Mouse (Mus musculus): ENCODE data around the gene Dvl1. TPM values are rescaled to one million over a fixed set of nuclear protein-coding genes. Genes with fewer than 3 reads are reported as not detected.

The Dvl1 gene
- polyA plus RNA-seq, 1 experiment from 2014 or later: 4.3 TPM

DNA sequence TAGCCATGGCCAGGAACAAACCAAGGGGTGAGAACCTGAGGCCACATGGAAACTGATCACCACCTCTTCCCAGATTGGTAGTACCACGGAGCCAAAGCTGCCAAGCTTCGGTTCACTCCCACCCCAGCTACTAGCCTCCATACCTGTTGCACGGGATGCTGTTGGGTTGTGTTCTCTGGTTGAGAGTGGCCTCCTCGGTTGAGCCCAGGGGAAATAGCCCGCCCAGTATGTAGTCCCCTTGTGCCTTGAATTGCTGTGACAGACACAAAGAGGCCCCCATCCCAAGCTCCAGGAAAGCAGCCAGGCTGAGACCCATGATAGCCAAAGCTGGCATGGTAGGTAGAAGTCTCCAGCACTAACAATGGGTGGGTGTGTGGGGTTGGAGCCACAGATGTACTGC is 15.8 kb downstream of the Dvl1 start, which contains the start of gene Tas1r3:
Tas1r3 (minus strand) TSS at position 362 of the 400 bp plus-strand sequence.
- peaks cover 75% of the 10 kb centered on the region for H3K36me3 ChIP-seq
- H3K4me1 ChIP-seq (replicated peaks): peaks cover 1% of the 10 kb centered on the region; the same call in 1 of the 2 replicates
- H3K4me3 ChIP-seq: no peak within 1 kb of the TSS
- H3K27ac ChIP-seq: no peak within 1 kb of the TSS
- no peaks in the 10 kb centered on the region for H3K9me3 ChIP-seq
- H3K27me3 ChIP-seq (ENCODE audit: insufficient read depth, poor library complexity, severe bottlenecking): no peaks in the 10 kb centered on the region
- DNase-seq (ENCODE audit: low spot score): no peak
- 84% methylated on average over 5 of the region's 5 CpGs for WGBS

DNA sequence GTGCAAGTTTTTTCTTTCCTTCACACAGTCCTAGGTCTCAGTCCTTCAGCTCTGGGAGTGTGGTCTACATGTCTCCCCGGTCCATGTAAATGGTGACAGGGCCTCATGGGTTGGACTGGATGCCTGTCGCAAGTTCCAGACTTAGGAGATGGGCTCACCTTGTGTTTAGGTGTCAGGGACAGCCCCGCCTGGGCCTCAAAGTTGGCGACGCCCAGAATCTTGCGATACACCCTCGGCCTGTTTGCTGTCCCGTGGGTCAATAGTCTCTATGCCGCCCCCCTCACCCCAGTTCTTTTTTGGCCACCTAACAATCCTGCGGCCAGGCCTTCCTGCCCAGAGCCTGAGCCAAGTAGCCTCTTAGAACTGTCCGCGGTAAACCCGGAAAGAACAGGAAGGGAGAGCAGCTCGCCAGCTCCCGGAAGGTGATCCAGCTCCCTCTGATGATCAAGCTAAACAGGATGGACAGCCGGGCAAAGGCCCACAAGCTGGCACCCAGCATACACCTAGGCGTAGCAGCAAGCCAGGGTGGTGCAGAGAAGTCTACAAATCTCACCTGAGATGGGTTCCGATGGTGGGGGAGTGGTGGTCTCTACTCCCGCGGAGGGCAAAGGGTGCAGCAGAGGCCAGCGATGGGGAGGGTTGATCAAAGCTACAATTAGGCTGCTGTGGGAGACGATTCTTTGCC is 21.6 kb downstream of the Dvl1 start:
- no peaks in the 10 kb centered on the region for H3K27me3 ChIP-seq (ENCODE audit: insufficient read depth, poor library complexity, severe bottlenecking)
- H3K27ac ChIP-seq: peak overlapping the region; percentile 91
- peak overlapping the region; percentile 87 for H3K4me3 ChIP-seq
- no peaks in the 10 kb centered on the region for H3K9me3 ChIP-seq
- WGBS: 10% methylated on average over 22 of the region's 22 CpGs
- peaks cover 28% of the 10 kb centered on the region for H3K4me1 ChIP-seq (replicated peaks)
- DNase-seq (ENCODE audit: low spot score): no peak
- peaks cover 58% of the 10 kb centered on the region for H3K36me3 ChIP-seq

DNA sequence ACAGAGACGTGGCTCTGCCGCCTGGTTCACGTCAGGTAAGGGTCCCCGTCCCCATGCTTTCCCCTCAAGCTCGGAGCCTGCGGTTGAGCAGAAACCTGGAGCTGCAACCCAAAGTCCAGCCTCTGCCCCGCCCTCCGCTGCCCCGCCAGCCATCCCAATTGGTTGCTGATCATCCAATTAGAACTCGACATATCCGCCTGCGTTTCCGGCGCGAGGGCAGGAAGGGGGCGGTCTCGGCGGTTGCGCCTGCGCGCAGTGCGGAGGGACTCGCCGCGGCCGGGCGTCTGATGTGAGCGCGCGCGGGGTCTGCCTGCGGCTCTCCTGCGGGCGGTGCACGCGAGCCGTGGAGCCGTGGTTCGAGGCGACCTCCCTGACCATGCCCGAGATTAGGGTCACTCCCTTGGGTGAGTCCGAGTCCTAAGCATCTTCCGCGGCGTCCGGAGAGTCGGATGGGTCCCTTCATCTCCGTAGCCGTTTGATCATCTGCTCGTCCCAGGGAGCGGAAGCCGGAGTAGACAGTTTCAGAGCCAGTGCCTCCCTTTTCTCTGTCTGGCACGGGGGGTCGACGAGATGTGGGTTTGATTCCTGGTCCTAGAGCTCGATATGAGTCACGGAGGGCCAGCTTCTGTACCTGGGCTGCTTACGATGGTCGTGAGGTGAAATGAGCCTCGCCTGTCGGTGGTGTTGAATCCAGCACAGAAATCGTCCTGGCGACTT is 22.3 kb downstream of the Dvl1 start, which contains the start of the genes Cptp and Ints11:
Cptp (minus strand) TSS at position 124 of the 717 bp plus-strand sequence.
Ints11 (plus strand) TSS at position 230 of the 717 bp plus-strand sequence.
- Histone ChIP-seq H3K4me3 (peak within 1 kb of the TSS; percentile 87), H3K27me3 (ENCODE audit: insufficient read depth, poor library complexity, severe bottlenecking) (no peaks in the 10 kb centered on the region), H3K9me3 (no peaks in the 10 kb centered on the region), H3K27ac (peak within 1 kb of the TSS; percentile 91), H3K4me1 (replicated peaks) (peaks cover 28% of the 10 kb centered on the region), H3K36me3 (peaks cover 63% of the 10 kb centered on the region)
- under 1% methylated on average over 63 of the region's 63 CpGs for WGBS
- peak; percentile 97 for DNase-seq (ENCODE audit: low spot score)

DNA sequence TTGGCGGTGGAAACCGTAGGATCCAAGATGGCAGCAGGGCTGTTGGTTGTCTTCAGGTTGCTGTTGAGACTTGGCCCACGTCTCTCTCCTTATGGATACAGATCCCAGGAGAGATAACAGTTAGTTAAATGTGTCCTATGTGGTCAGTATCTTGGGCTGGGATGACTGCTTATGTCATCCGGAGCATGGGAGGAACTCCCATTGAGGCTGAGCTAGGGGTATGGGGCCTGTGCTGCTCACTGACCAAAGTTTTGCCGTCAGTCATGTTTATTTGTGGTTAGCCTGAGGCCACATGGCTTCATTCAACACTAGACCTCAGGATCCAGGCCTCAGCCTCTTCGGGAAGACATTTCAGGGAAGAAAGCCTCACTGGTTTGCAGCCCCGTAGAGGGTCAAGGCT is 24.2 kb downstream of the Dvl1 start:
- WGBS: 93% methylated on average over 7 of the region's 7 CpGs
- Histone ChIP-seq H3K36me3 (peaks cover 62% of the 10 kb centered on the region), H3K4me1 (replicated peaks) (peaks cover 28% of the 10 kb centered on the region)

DNA sequence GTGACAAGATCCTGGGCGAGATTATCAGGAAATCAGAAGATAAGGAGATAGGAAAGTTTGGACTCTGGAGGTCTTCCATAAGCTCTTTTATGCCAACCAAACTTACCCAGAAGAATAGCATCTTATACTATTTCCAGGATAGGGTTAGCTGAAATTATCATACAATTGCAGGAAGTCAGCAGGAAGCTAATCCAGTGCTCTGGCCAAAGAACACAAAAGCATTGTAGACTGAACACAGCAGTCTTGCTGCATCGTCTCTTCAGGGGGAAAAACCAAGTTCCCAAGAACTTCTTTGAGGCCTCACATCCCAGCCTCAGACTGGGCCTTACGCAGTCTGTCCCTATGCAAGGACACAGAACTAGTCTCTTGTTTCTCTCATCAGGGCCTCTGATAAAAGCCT is 36.4 kb downstream of the Dvl1 start:
- no peaks in the 10 kb centered on the region for H3K27me3 ChIP-seq (ENCODE audit: insufficient read depth, poor library complexity, severe bottlenecking)
- H3K36me3 ChIP-seq: peaks cover 89% of the 10 kb centered on the region
- no peak for DNase-seq (ENCODE audit: low spot score)
- 90% methylated on average over 3 of the region's 3 CpGs for WGBS
- no peaks in the 10 kb centered on the region for H3K9me3 ChIP-seq
- H3K27ac ChIP-seq: no peak overlapping the region
- no peak overlapping the region for H3K4me3 ChIP-seq
- no peaks in the 10 kb centered on the region for H3K4me1 ChIP-seq (replicated peaks)

More for the DNA sequence above, 24.2 kb downstream of the Dvl1 start:
- H3K9me3 ChIP-seq: no peaks in the 10 kb centered on the region
- H3K27me3 ChIP-seq (ENCODE audit: insufficient read depth, poor library complexity, severe bottlenecking): no peaks in the 10 kb centered on the region
- no peak for DNase-seq (ENCODE audit: low spot score)
- H3K4me3 ChIP-seq: no peak overlapping the region
- no peak overlapping the region for H3K27ac ChIP-seq

DNA sequence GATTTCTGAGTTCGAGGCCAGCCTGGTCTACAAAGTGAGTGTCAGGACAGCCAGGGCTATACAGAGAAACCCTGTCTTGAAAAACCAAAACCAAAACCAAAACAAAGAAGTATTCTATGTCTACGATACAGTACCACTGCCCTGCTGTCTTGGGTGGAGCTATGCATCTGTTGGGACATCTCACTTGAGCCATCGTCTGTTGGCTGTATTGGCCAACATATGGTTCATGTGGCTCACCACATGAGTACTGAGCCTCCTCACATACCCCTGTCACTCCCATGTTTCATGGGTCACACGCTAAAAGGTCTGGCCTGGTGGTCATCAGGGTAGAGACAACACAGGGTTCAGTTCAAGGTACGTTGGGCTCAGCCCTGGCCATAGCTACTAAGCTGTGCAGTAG is 39.1 kb downstream of the Dvl1 start:
- Histone ChIP-seq H3K4me1 (replicated peaks) (peaks cover 18% of the 10 kb centered on the region), H3K27ac (no peak overlapping the region), H3K4me3 (no peak overlapping the region), H3K9me3 (no peaks in the 10 kb centered on the region), H3K36me3 (peaks cover 83% of the 10 kb centered on the region), H3K27me3 (ENCODE audit: insufficient read depth, poor library complexity, severe bottlenecking) (no peaks in the 10 kb centered on the region)
- 94% methylated on average over 5 of the region's 5 CpGs for WGBS
- no peak for DNase-seq (ENCODE audit: low spot score)

DNA sequence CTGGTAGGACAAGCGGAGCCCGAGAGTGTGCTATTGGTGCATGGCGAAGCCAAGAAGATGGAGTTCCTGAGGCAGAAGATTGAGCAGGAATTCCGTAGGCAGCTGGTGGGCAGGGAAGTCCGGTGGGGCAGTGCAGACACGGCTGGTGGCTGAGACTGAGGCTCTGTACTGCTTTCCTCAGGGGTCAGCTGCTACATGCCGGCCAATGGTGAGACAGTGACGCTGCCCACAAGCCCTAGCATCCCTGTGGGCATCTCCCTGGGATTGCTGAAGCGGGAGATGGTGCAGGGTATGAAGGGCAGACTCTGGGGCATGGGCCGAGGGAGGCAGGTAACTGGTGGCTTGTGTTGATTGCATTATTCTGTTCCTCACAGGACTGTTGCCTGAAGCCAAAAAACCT is 40.5 kb downstream of the Dvl1 start:
- WGBS: 92% methylated on average over 10 of the region's 10 CpGs
- H3K4me3 ChIP-seq: no peak overlapping the region
- peaks cover 75% of the 10 kb centered on the region for H3K36me3 ChIP-seq
- no peaks in the 10 kb centered on the region for H3K9me3 ChIP-seq
- peaks cover 21% of the 10 kb centered on the region for H3K4me1 ChIP-seq (replicated peaks)
- DNase-seq (ENCODE audit: low spot score): no peak
- H3K27ac ChIP-seq: no peak overlapping the region
- H3K27me3 ChIP-seq (ENCODE audit: insufficient read depth, poor library complexity, severe bottlenecking): no peaks in the 10 kb centered on the region

DNA sequence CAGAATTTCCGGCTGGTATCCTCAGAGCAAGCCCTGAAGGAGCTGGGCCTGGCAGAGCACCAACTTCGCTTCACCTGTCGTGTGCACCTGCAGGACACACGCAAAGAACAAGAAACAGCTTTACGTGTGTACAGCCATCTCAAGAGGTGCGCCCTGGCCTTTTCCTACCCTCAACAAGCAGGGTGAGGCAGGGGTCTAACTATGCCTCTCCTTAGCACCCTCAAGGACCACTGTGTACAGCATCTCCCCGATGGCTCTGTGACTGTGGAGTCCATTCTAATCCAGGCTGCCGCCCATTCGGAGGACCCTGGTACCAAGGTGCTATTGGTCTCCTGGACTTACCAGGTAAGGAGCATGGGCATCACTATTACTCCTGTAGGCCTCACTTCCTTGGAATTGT is 41.0 kb downstream of the Dvl1 start:
- DNase-seq (ENCODE audit: low spot score): no peak
- Histone ChIP-seq H3K9me3 (no peaks in the 10 kb centered on the region), H3K4me1 (replicated peaks) (peaks cover 26% of the 10 kb centered on the region), H3K4me3 (no peak overlapping the region), H3K27ac (no peak overlapping the region), H3K36me3 (peaks cover 71% of the 10 kb centered on the region), H3K27me3 (ENCODE audit: insufficient read depth, poor library complexity, severe bottlenecking) (no peaks in the 10 kb centered on the region)
- WGBS: 96% methylated on average over 9 of the region's 9 CpGs

DNA sequence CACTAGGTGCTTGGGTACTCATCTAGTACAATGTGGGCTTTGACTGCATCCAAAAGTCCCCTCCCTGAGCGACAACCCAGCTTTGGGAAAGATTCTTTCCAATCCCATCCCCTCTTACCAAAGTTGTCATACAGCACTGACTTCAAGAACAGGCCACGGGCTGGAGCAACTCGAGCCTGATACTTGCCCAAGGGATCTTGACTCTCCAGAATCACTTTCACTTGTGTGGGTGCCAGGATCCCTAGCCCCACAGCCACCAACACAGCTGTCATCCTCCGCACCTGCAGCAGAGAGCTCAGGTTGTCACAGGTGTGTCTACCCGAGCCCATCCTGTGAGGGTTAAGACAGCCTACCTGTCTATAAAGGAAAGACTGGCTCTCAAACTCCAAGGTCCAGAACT is 42.1 kb downstream of the Dvl1 start:
- Histone ChIP-seq H3K4me1 (replicated peaks) (peaks cover 37% of the 10 kb centered on the region), H3K9me3 (no peaks in the 10 kb centered on the region), H3K27ac (no peak overlapping the region), H3K27me3 (ENCODE audit: insufficient read depth, poor library complexity, severe bottlenecking) (no peaks in the 10 kb centered on the region), H3K36me3 (peaks cover 60% of the 10 kb centered on the region), H3K4me3 (no peak overlapping the region)
- WGBS: 89% methylated on average over 5 of the region's 5 CpGs
- DNase-seq (ENCODE audit: low spot score): no peak

DNA sequence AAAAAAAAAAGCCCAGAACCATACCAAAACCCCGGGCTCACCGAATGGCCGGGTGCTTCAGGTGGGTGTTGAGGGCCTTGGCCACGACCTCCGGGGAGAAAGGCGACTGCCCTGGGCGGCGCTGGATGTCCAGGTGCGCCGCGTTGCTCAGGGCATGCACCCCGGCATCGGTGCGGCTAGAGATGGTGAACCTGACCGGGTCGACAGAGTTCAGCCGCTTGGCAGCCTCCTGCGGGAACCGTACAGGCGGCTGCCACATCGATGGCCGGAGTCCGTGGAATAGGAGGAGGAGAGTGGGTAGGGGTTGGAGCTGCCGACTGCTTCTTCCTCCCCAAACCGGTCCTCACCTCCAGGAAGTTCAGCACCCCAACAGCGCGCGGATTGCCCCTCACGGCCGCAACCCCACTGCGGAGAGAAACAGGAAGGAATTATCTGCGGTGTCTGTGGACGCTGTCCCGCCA is 43.8 kb downstream of the Dvl1 start:
- under 1% methylated on average over 34 of the region's 34 CpGs for WGBS
- H3K9me3 ChIP-seq: no peaks in the 10 kb centered on the region
- peaks cover 48% of the 10 kb centered on the region for H3K36me3 ChIP-seq
- H3K27me3 ChIP-seq (ENCODE audit: insufficient read depth, poor library complexity, severe bottlenecking): no peaks in the 10 kb centered on the region
- H3K4me3 ChIP-seq: peak overlapping the region; percentile 69
- no peak for DNase-seq (ENCODE audit: low spot score)
- peaks cover 51% of the 10 kb centered on the region for H3K4me1 ChIP-seq (replicated peaks)
- peak overlapping the region; percentile 96 for H3K27ac ChIP-seq

DNA sequence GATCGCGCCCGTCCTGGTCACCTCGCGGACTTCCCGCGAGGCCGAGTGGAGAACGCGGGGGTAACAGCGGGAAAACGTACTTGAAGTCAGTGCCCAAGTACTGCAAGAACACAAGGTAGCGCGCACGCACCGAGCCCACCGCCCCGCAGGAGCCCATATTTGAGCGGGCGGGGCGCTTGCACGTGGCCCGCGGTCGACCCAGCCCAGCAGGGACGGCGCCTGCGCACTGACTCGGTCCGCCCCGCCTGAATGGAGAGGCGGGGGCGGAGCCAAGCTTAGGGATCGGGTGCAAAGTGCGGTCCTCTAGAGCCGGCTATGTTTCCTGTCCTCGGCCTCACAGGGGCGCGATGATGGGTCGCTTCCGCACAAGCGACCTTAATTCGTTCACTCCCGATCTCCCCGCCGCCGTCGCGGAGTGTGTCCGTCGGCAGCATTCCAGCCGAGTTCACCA is 44.4 kb downstream of the Dvl1 start, which contains the start of the genes Pusl1 and Acap3:
Pusl1 (minus strand) TSS at position 231 of the 451 bp plus-strand sequence.
Acap3 (plus strand) TSS at position 272 of the 451 bp plus-strand sequence.
- Histone ChIP-seq H3K36me3 (peaks cover 48% of the 10 kb centered on the region), H3K9me3 (no peaks in the 10 kb centered on the region), H3K4me3 (peak within 1 kb of the TSS; percentile 69), H3K4me1 (replicated peaks) (peaks cover 51% of the 10 kb centered on the region), H3K27me3 (ENCODE audit: insufficient read depth, poor library complexity, severe bottlenecking) (no peaks in the 10 kb centered on the region), H3K27ac (peak within 1 kb of the TSS; percentile 96)
- DNase-seq (ENCODE audit: low spot score): peak; percentile 96
- under 1% methylated on average over 52 of the region's 52 CpGs for WGBS

DNA sequence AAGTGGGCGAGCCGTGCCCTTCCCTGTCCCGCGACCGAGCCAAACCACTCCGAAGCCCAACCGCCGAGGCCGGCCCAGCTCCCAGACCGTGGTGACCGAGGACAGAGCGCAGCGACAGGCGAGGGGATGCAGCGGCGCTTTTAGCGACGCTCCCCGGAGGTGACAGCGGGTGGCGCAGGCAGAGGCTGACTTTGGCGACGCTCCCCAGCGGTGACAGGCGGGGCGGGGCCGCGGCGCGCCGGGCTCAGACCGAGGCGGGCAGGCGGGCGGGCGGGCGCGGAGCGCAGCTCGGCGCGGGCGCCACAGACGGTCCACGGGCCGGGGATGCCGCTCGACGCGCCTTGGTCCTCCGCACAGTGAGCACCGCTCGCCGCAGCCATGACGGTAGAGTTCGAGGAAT is 44.8 kb downstream of the Dvl1 start:
- H3K27ac ChIP-seq: peak overlapping the region; percentile 96
- H3K4me1 ChIP-seq (replicated peaks): peaks cover 51% of the 10 kb centered on the region
- under 1% methylated on average over 55 of the region's 56 CpGs for WGBS
- peaks cover 48% of the 10 kb centered on the region for H3K36me3 ChIP-seq
- peak; percentile 88 for DNase-seq (ENCODE audit: low spot score)
- H3K9me3 ChIP-seq: no peaks in the 10 kb centered on the region
- peak overlapping the region; percentile 69 for H3K4me3 ChIP-seq
- H3K27me3 ChIP-seq (ENCODE audit: insufficient read depth, poor library complexity, severe bottlenecking): no peaks in the 10 kb centered on the region
